Mouse (Mus musculus): ENCODE data around the gene Pex14.

DNA sequence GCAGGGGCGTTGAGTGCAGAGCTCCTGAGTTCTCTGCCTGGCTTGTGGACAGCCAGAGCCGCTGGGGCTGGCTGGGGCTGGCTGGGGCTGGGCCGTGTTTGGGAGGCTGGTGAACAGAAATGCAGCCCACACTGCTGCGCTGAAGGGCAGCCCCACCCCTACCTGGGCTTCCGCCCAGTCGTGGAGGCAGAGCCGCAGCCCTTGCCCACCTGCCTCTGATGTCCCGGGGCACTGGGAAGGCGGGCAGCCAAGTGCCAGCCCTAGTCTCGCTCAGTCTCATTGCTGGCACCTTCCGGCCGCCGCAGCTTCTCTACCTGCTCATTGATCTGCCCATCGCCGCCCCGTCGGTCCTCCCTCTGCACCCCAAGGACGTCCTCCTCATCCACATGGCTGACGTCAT lies 138.6 kb downstream of the Pex14 start:
- TF ChIP-seq POLR2A (IDR thresholded peaks at IDR 0.05; ENCODE audit: borderline replicate concordance, control insufficient read depth, low read depth, low read length) (0 out of 2 replicates have a peak, but pooled peaks have one; percentile 13), CTCF (IDR thresholded peaks at IDR 0.05; ENCODE audit: control insufficient read depth, insufficient read depth, low read length) (no peak)

Data from bone marrow, adult 2 months (tissue).